16 mouse cellular contexts compared by ENCODE assay signal in genomic region chr4:59224889-59225288, GRCm38 (mm10). TPM values are rescaled to one million over a fixed set of nuclear protein-coding genes. Genes with fewer than 3 reads are reported as not detected.
DNase-seq lines count a peak whose midpoint lies in the region; ATAC-seq lines count a peak whose summit lies in the region.
"Had no signal": no experiment of that assay in that cellular context is flagged by ENCODE, and none has a peak within 500 bp of the region (broad histone marks: within the 10 kb centered on the region; RNA-seq: fewer than 3 reads in every experiment).

No protein-coding gene starts in this region.

- H3K4me1 ChIP-seq in heart, embryonic 10.5 days: no peaks in the 10 kb centered on the region
- no peaks in the 10 kb centered on the region for H3K4me1 ChIP-seq in midbrain, embryonic 16.5 days (ENCODE audit: control insufficient read depth, insufficient read depth, low read length)
- H3K4me1 ChIP-seq: forebrain, embryonic 12.5 days; heart, embryonic 13.5 days; hindbrain, embryonic 15.5 days; kidney, embryonic 15.5 days had no signal

- WGBS in heart, embryonic 10.5 days: 95% methylated on average over 4 of the region's 4 CpGs
- WGBS in midbrain, embryonic 16.5 days: 96% methylated on average over 4 of the region's 4 CpGs

- H3K27me3 ChIP-seq in heart, embryonic 10.5 days (ENCODE audit: insufficient read depth, poor library complexity, severe bottlenecking): no peaks in the 10 kb centered on the region
- H3K27me3 ChIP-seq in midbrain, embryonic 16.5 days (ENCODE audit: control insufficient read depth, insufficient read depth, low read depth, low read length): no peaks in the 10 kb centered on the region
- H3K27me3 ChIP-seq: forebrain, embryonic 12.5 days; heart, embryonic 13.5 days; hindbrain, embryonic 15.5 days; kidney, embryonic 15.5 days had no signal

- peak; percentile 48 for DNase-seq in heart, adult 8-10 months (ENCODE audit: low spot score)
- DNase-seq in heart, embryonic 10.5 days (ENCODE audit: low spot score): no peak
- DNase-seq in CD4-positive helper T cell, adult 2 months (ENCODE audit: low read depth, low spot score): peak; percentile 28
- DNase-seq in ovary, adult 18-20 months (ENCODE audit: low spot score): no peak
- no peak for DNase-seq in cerebellum, adult 11 months
- DNase-seq: cerebellum, adult 9-10 months; layer of hippocampus, adult 9-11 months; right cerebral cortex, postnatal 25 days had no signal

- peak; percentile 83 for ATAC-seq in erythroblast, adult 5-6 weeks (replicated peaks; ENCODE audit: low FRiP score, poor library complexity, severe bottlenecking)
- ATAC-seq in inflammation-experienced regulatory T-cells, adult 6 months: peak; percentile 41
- ATAC-seq in midbrain, embryonic 16.5 days: no peak

- H3K36me3 ChIP-seq in heart, embryonic 10.5 days: peaks cover 40% of the 10 kb centered on the region
- peaks cover 14% of the 10 kb centered on the region for H3K36me3 ChIP-seq in midbrain, embryonic 16.5 days (ENCODE audit: control insufficient read depth, insufficient read depth, low read length)

- no peak overlapping the region for H3K9ac ChIP-seq in midbrain, embryonic 16.5 days (ENCODE audit: low read depth, low read length)
- H3K9ac ChIP-seq: forebrain, embryonic 12.5 days; heart, embryonic 13.5 days; hindbrain, embryonic 15.5 days; kidney, embryonic 15.5 days had no signal

- no peak overlapping the region for H3K4me2 ChIP-seq in midbrain, embryonic 16.5 days (ENCODE audit: low read length)
- H3K4me2 ChIP-seq: forebrain, embryonic 12.5 days; heart, embryonic 13.5 days; hindbrain, embryonic 15.5 days; kidney, embryonic 15.5 days had no signal

- H3K4me3 ChIP-seq in heart, embryonic 10.5 days: no peak overlapping the region
- H3K4me3 ChIP-seq in midbrain, embryonic 16.5 days (ENCODE audit: low read depth, low read length): no peak overlapping the region
- H3K4me3 ChIP-seq: forebrain, embryonic 12.5 days; heart, embryonic 13.5 days; hindbrain, embryonic 15.5 days; kidney, embryonic 15.5 days had no signal

- no peaks in the 10 kb centered on the region for H3K9me3 ChIP-seq in heart, embryonic 10.5 days
- no peaks in the 10 kb centered on the region for H3K9me3 ChIP-seq in midbrain, embryonic 16.5 days (replicated peaks; ENCODE audit: control insufficient read depth, low read length, poor library complexity, severe bottlenecking)
- H3K9me3 ChIP-seq: forebrain, embryonic 12.5 days; heart, embryonic 13.5 days; hindbrain, embryonic 15.5 days; kidney, embryonic 15.5 days had no signal

- H3K27ac ChIP-seq in heart, embryonic 10.5 days: no peak overlapping the region
- H3K27ac ChIP-seq in midbrain, embryonic 16.5 days (ENCODE audit: low read length): no peak overlapping the region
- H3K27ac ChIP-seq: forebrain, embryonic 12.5 days; heart, embryonic 13.5 days; hindbrain, embryonic 15.5 days; kidney, embryonic 15.5 days; stomach, postnatal 0 days had no signal

RNA-seq across cellular contexts. Expression of gene Ugcg, which starts 35.8 kb away (rescaled TPM):
- total RNA-seq in heart, adult 8-10 months (2022): 10 to 100 TPM; 11.7 to 14.2 (median 13.5) TPM
- polyA plus RNA-seq in heart, embryonic 10.5 days (2016; fragmentation: Nextera tagmentation; extraction: Ambion mirVana): 8.2 and 9.7 TPM in 2 replicates
- total RNA-seq in erythroblast, adult 5-6 weeks (2015; ENCODE audit: low replicate concordance): 33.2 and 33.4 TPM in 2 replicates
- 20.6 and 37.6 TPM in 2 replicates for total RNA-seq in erythroblast, adult 5-6 weeks (2017; ENCODE audit: low replicate concordance)
- polyA plus RNA-seq in inflammation-experienced regulatory T-cells, adult 6 months (2017; shearing (Covaris generic)): 10 to 100 TPM in 2 of 3 experiments, 1 to 10 TPM in 1; 8.7 to 20.6 (median 16.4) TPM
- polyA plus RNA-seq in midbrain, embryonic 16.5 days (2015; fragmentation: Nextera tagmentation; extraction: Ambion mirVana): 18.1 and 22.2 TPM in 2 replicates

Comparison
In these comparisons a context has a peak if more than half of its experiments do, and no peak if none do; other contexts are left out.
1. DNase-seq: peak in heart, adult 8-10 months (single experiment) and CD4-positive helper T cell, adult 2 months (single experiment); none in heart, embryonic 10.5 days (single experiment), ovary, adult 18-20 months (single experiment) and cerebellum, adult 11 months (single experiment).